Mouse (Mus musculus): ENCODE data around the gene Wfdc21. TPM values are rescaled to one million over a fixed set of nuclear protein-coding genes. Genes with fewer than 3 reads are reported as not detected.

Gene Wfdc21
- polyA plus RNA-seq (2014; fragmentation: Nextera tagmentation; extraction: Ambion mirVana), result 1.6 and 2.0 TPM in 2 replicates

- Histone ChIP-seq H3K4me3 (ENCODE audit: low read depth, low read length) (no peak within 1 kb of the TSS), H3K9ac (ENCODE audit: low read depth, low read length) (no peak within 1 kb of the TSS), H3K4me2 (no peak within 1 kb of the TSS), H3K36me3 (ENCODE audit: control insufficient read depth, insufficient read depth, low read length) (no peaks in the 10 kb centered on the region), H3K4me1 (replicated peaks; ENCODE audit: control insufficient read depth, insufficient read depth, low read length) (no peaks in the 10 kb centered on the region), H3K9me3 (ENCODE audit: control insufficient read depth, low read length) (no peaks in the 10 kb centered on the region), H3K27me3 (replicated peaks; ENCODE audit: control insufficient read depth, insufficient read depth, low read length) (peaks cover 7% of the 10 kb centered on the region), H3K27ac (ENCODE audit: low read depth, low read length) (no peak within 1 kb of the TSS)
- whole genome bisulfite sequencing, result 63% methylated on average over 5 of the region's 5 CpGs
- no peak for ATAC-seq (replicated peaks; ENCODE audit: low FRiP score)
- DNase-seq (ENCODE audit: low spot score), result no peak
Observed at GRCm38 (mm10) chr11:83746681-83747080, at the start of gene Wfdc21. Gene Wfdc21 (plus strand): TSS chr11:83746940.

GRCm38 (mm10) chr11:83703705-83704104 lies 43.0 kb upstream of the Wfdc21 start, which contains the start of gene Wfdc17:
Gene Wfdc17 (plus strand): TSS chr11:83703991.
- H3K4me3 ChIP-seq (ENCODE audit: low read depth, low read length), result no peak within 1 kb of the TSS
- no peak within 1 kb of the TSS for H3K4me2 ChIP-seq
- WGBS, result 39% methylated on average over 1 of the region's 1 CpGs
- no peaks in the 10 kb centered on the region for H3K4me1 ChIP-seq (replicated peaks; ENCODE audit: control insufficient read depth, insufficient read depth, low read length)
- ATAC-seq (replicated peaks; ENCODE audit: low FRiP score), result no peak
- no peaks in the 10 kb centered on the region for H3K27me3 ChIP-seq (replicated peaks; ENCODE audit: control insufficient read depth, insufficient read depth, low read length)
- DNase-seq (ENCODE audit: low spot score), result no peak
- H3K9me3 ChIP-seq (ENCODE audit: control insufficient read depth, low read length), result no peaks in the 10 kb centered on the region
- H3K27ac ChIP-seq (ENCODE audit: low read depth, low read length), result no peak within 1 kb of the TSS
- no peak within 1 kb of the TSS for H3K9ac ChIP-seq (ENCODE audit: low read depth, low read length)
- H3K36me3 ChIP-seq (ENCODE audit: control insufficient read depth, insufficient read depth, low read length), result no peaks in the 10 kb centered on the region

GRCm38 (mm10) chr11:83708715-83709114 lies 38.0 kb upstream of the Wfdc21 start, which contains the start of gene Wfdc18:
Gene Wfdc18 (plus strand): TSS chr11:83709015.
- WGBS, result 70% methylated on average over 4 of the region's 4 CpGs
- H3K4me1 ChIP-seq (replicated peaks; ENCODE audit: control insufficient read depth, insufficient read depth, low read length), result no peaks in the 10 kb centered on the region
- no peaks in the 10 kb centered on the region for H3K36me3 ChIP-seq (ENCODE audit: control insufficient read depth, insufficient read depth, low read length)
- no peak within 1 kb of the TSS for H3K4me3 ChIP-seq (ENCODE audit: low read depth, low read length)
- H3K9ac ChIP-seq (ENCODE audit: low read depth, low read length), result no peak within 1 kb of the TSS
- H3K4me2 ChIP-seq, result no peak within 1 kb of the TSS
- H3K27me3 ChIP-seq (replicated peaks; ENCODE audit: control insufficient read depth, insufficient read depth, low read length), result no peaks in the 10 kb centered on the region
- no peak for ATAC-seq (replicated peaks; ENCODE audit: low FRiP score)
- no peak for DNase-seq (ENCODE audit: low spot score)
- no peaks in the 10 kb centered on the region for H3K9me3 ChIP-seq (ENCODE audit: control insufficient read depth, low read length)
- no peak within 1 kb of the TSS for H3K27ac ChIP-seq (ENCODE audit: low read depth, low read length)

GRCm38 (mm10) chr11:83709683-83710082 lies 37.1 kb upstream of the Wfdc21 start:
- Histone ChIP-seq H3K4me2 (no peak overlapping the region), H3K9me3 (ENCODE audit: control insufficient read depth, low read length) (no peaks in the 10 kb centered on the region), H3K9ac (ENCODE audit: low read depth, low read length) (no peak overlapping the region), H3K4me1 (replicated peaks; ENCODE audit: control insufficient read depth, insufficient read depth, low read length) (no peaks in the 10 kb centered on the region), H3K4me3 (ENCODE audit: low read depth, low read length) (no peak overlapping the region), H3K36me3 (ENCODE audit: control insufficient read depth, insufficient read depth, low read length) (no peaks in the 10 kb centered on the region), H3K27ac (ENCODE audit: low read depth, low read length) (no peak overlapping the region), H3K27me3 (replicated peaks; ENCODE audit: control insufficient read depth, insufficient read depth, low read length) (no peaks in the 10 kb centered on the region)
- no peak for ATAC-seq (replicated peaks; ENCODE audit: low FRiP score)
- no peak for DNase-seq (ENCODE audit: low spot score)
- WGBS, result 89% methylated on average over 5 of the region's 5 CpGs

- H3K4me3 ChIP-seq (ENCODE audit: low read depth, low read length), result no peak overlapping the region
- H3K27me3 ChIP-seq (replicated peaks; ENCODE audit: control insufficient read depth, insufficient read depth, low read length), result no peaks in the 10 kb centered on the region
- ATAC-seq (replicated peaks; ENCODE audit: low FRiP score) (no peak), DNase-seq (ENCODE audit: low spot score) (no peak)
- H3K36me3 ChIP-seq (ENCODE audit: control insufficient read depth, insufficient read depth, low read length), result no peaks in the 10 kb centered on the region
- no peak overlapping the region for H3K27ac ChIP-seq (ENCODE audit: low read depth, low read length)
- H3K9me3 ChIP-seq (ENCODE audit: control insufficient read depth, low read length), result no peaks in the 10 kb centered on the region
- H3K9ac ChIP-seq (ENCODE audit: low read depth, low read length), result no peak overlapping the region
- 79% methylated on average over 1 of the region's 1 CpGs for WGBS
- no peaks in the 10 kb centered on the region for H3K4me1 ChIP-seq (replicated peaks; ENCODE audit: control insufficient read depth, insufficient read depth, low read length)
- no peak overlapping the region for H3K4me2 ChIP-seq
Observed at GRCm38 (mm10) chr11:83712671-83713070, 34.1 kb upstream of the Wfdc21 start.

GRCm38 (mm10) chr11:83713925-83714324 lies 32.8 kb upstream of the Wfdc21 start:
- Histone ChIP-seq H3K4me2 (no peak overlapping the region), H3K4me3 (ENCODE audit: low read depth, low read length) (no peak overlapping the region), H3K4me1 (replicated peaks; ENCODE audit: control insufficient read depth, insufficient read depth, low read length) (no peaks in the 10 kb centered on the region), H3K27me3 (replicated peaks; ENCODE audit: control insufficient read depth, insufficient read depth, low read length) (no peaks in the 10 kb centered on the region), H3K27ac (ENCODE audit: low read depth, low read length) (no peak overlapping the region), H3K36me3 (ENCODE audit: control insufficient read depth, insufficient read depth, low read length) (no peaks in the 10 kb centered on the region), H3K9me3 (ENCODE audit: control insufficient read depth, low read length) (no peaks in the 10 kb centered on the region), H3K9ac (ENCODE audit: low read depth, low read length) (no peak overlapping the region)
- DNase-seq (ENCODE audit: low spot score) (no peak), ATAC-seq (replicated peaks; ENCODE audit: low FRiP score) (no peak)
- 39% methylated on average over 2 of the region's 2 CpGs for WGBS

GRCm38 (mm10) chr11:83717042-83717665 lies 29.6 kb upstream of the Wfdc21 start:
- no peaks in the 10 kb centered on the region for H3K9me3 ChIP-seq (ENCODE audit: control insufficient read depth, low read length)
- no peaks in the 10 kb centered on the region for H3K36me3 ChIP-seq (ENCODE audit: control insufficient read depth, insufficient read depth, low read length)
- no peaks in the 10 kb centered on the region for H3K4me1 ChIP-seq (replicated peaks; ENCODE audit: control insufficient read depth, insufficient read depth, low read length)
- H3K9ac ChIP-seq (ENCODE audit: low read depth, low read length), result no peak overlapping the region
- H3K27me3 ChIP-seq (replicated peaks; ENCODE audit: control insufficient read depth, insufficient read depth, low read length), result no peaks in the 10 kb centered on the region
- WGBS, result 79% methylated on average over 6 of the region's 6 CpGs
- H3K4me3 ChIP-seq (ENCODE audit: low read depth, low read length), result no peak overlapping the region
- no peak for ATAC-seq (replicated peaks; ENCODE audit: low FRiP score)
- H3K27ac ChIP-seq (ENCODE audit: low read depth, low read length), result no peak overlapping the region
- no peak overlapping the region for H3K4me2 ChIP-seq
- DNase-seq (ENCODE audit: low spot score), result no peak

- no peak for DNase-seq (ENCODE audit: low spot score)
- Histone ChIP-seq H3K36me3 (ENCODE audit: control insufficient read depth, insufficient read depth, low read length) (no peaks in the 10 kb centered on the region), H3K4me2 (no peak overlapping the region), H3K4me3 (ENCODE audit: low read depth, low read length) (no peak overlapping the region), H3K9ac (ENCODE audit: low read depth, low read length) (no peak overlapping the region), H3K9me3 (ENCODE audit: control insufficient read depth, low read length) (no peaks in the 10 kb centered on the region), H3K4me1 (replicated peaks; ENCODE audit: control insufficient read depth, insufficient read depth, low read length) (no peaks in the 10 kb centered on the region), H3K27me3 (replicated peaks; ENCODE audit: control insufficient read depth, insufficient read depth, low read length) (no peaks in the 10 kb centered on the region), H3K27ac (ENCODE audit: low read depth, low read length) (no peak overlapping the region)
- ATAC-seq (replicated peaks; ENCODE audit: low FRiP score), result no peak
Observed at GRCm38 (mm10) chr11:83720766-83721165, 26.0 kb upstream of the Wfdc21 start.

- ATAC-seq (replicated peaks; ENCODE audit: low FRiP score) (no peak), DNase-seq (ENCODE audit: low spot score) (no peak)
Observed at GRCm38 (mm10) chr11:83728757-83729432, 17.8 kb upstream of the Wfdc21 start.

More at GRCm38 (mm10) chr11:83728757-83729432, 17.8 kb upstream of the Wfdc21 start:
- Histone ChIP-seq H3K27me3 (replicated peaks; ENCODE audit: control insufficient read depth, insufficient read depth, low read length) (no peaks in the 10 kb centered on the region), H3K27ac (ENCODE audit: low read depth, low read length) (no peak overlapping the region), H3K9me3 (ENCODE audit: control insufficient read depth, low read length) (no peaks in the 10 kb centered on the region), H3K4me3 (ENCODE audit: low read depth, low read length) (no peak overlapping the region), H3K36me3 (ENCODE audit: control insufficient read depth, insufficient read depth, low read length) (no peaks in the 10 kb centered on the region), H3K4me1 (replicated peaks; ENCODE audit: control insufficient read depth, insufficient read depth, low read length) (no peaks in the 10 kb centered on the region), H3K9ac (ENCODE audit: low read depth, low read length) (no peak overlapping the region), H3K4me2 (no peak overlapping the region)
- 57% methylated on average over 3 of the region's 3 CpGs for WGBS

Data from liver, embryonic 11.5 days (tissue).